Mouse (Mus musculus) heart, embryonic 15.5 days (tissue): ENCODE data around the gene Crisp1. TPM values are rescaled to one million over a fixed set of nuclear protein-coding genes. Genes with fewer than 3 reads are reported as not detected.

Source experiments
- ATAC-seq: fragments of 200-750 bp; cut with Nextera tagmentation; replicated peaks from 2 replicates; pipeline ENCODE4 v1.8.0; 2017; ENCODE audit warnings: low read depth, moderate TSS enrichment; ENCODE audit not compliant: insufficient number of reproducible peaks, insufficient read depth, low FRiP score
- H3K27ac ChIP-seq: fragments of 300-500 bp; sonication (generic); 2 replicates; pipeline ENCODE4 v1.5.1; 2015; ENCODE audit warnings: mild to moderate bottlenecking, inconsistent platforms
- H3K27me3 ChIP-seq: fragments of 300-500 bp; sonication (generic); 2 replicates; pipeline ENCODE4 v1.6.1; 2015; ENCODE audit warnings: inconsistent platforms
- H3K36me3 ChIP-seq: fragments of 300-500 bp; sonication (generic); 2 replicates; pipeline ENCODE4 v1.6.1; 2015; ENCODE audit warnings: mild to moderate bottlenecking, inconsistent platforms
- H3K4me1 ChIP-seq: fragments of 300-500 bp; sonication (generic); replicated peaks from 2 replicates; pipeline ENCODE4 v1.6.1; 2015; ENCODE audit warnings: inconsistent platforms
- H3K4me2 ChIP-seq: fragments of 300-500 bp; sonication (generic); 2 replicates; pipeline ENCODE4 v1.6.1; 2015; ENCODE audit warnings: inconsistent platforms, mild to moderate bottlenecking, moderate library complexity
- H3K4me3 ChIP-seq: fragments of 300-500 bp; sonication (generic); 2 replicates; pipeline ENCODE4 v1.5.1; 2015; ENCODE audit warnings: mild to moderate bottlenecking, inconsistent platforms
- H3K9ac ChIP-seq: fragments of 300-500 bp; sonication (generic); 2 replicates; pipeline ENCODE4 v1.6.1; 2015; ENCODE audit warnings: mild to moderate bottlenecking, inconsistent platforms
- H3K9me3 ChIP-seq: fragments of 300-500 bp; sonication (generic); replicated peaks from 2 replicates; pipeline ENCODE4 v1.6.1; 2016; ENCODE audit warnings: inconsistent platforms
- WGBS: fragments of 180-500 bp; shearing (Covaris S2); methylation state at CpG from one replicate; pipeline ENCODE4 v1.1.7; 2015; ENCODE audit warnings: mixed read lengths; 5-methylcytosine and 5-hydroxymethylcytosine counted together
- polyA plus RNA-seq: library from polyadenylated mRNA; unstranded; fragments of >200 nt; fragmentation: Nextera tagmentation; extraction: Ambion mirVana; gene quantifications from 2 replicates; pipeline ENCODE4 v1.2.1, GENCODE M21; 2015

Crisp1 gene
- polyA plus RNA-seq: 0.10 TPM in 1 of 2 replicates, not detected in the other

- Histone ChIP-seq H3K9me3 (no peaks in the 10 kb centered on the region), H3K4me3 (no peak within 1 kb of the TSS), H3K27me3 (no peaks in the 10 kb centered on the region), H3K36me3 (no peaks in the 10 kb centered on the region), H3K27ac (no peak within 1 kb of the TSS), H3K4me1 (no peaks in the 10 kb centered on the region), H3K4me2 (no peak within 1 kb of the TSS), H3K9ac (no peak within 1 kb of the TSS)
- no peak for ATAC-seq
- WGBS: 65% methylated on average over 2 of the region's 2 CpGs
Measured at GRCm38 (mm10) chr17:40319062-40319461, at the start of gene Crisp1. Gene Crisp1, minus strand, starts transcription at chr17:40319207.

GRCm38 (mm10) chr17:40342497-40343009 lies 23.5 kb upstream of the Crisp1 start:
- Histone ChIP-seq H3K36me3 (no peaks in the 10 kb centered on the region), H3K27me3 (no peaks in the 10 kb centered on the region), H3K4me3 (no peak overlapping the region), H3K4me2 (no peak overlapping the region), H3K9me3 (no peaks in the 10 kb centered on the region), H3K9ac (no peak overlapping the region), H3K27ac (no peak overlapping the region), H3K4me1 (no peaks in the 10 kb centered on the region)
- WGBS: 54% methylated on average over 3 of the region's 3 CpGs
- no peak for ATAC-seq

GRCm38 (mm10) chr17:40285435-40285834 lies 33.6 kb downstream of the Crisp1 start:
- no peaks in the 10 kb centered on the region for H3K9me3 ChIP-seq
- WGBS: 64% methylated on average over 2 of the region's 2 CpGs
- no peaks in the 10 kb centered on the region for H3K36me3 ChIP-seq
- no peaks in the 10 kb centered on the region for H3K27me3 ChIP-seq
- H3K4me3 ChIP-seq: no peak overlapping the region
- no peaks in the 10 kb centered on the region for H3K4me1 ChIP-seq
- no peak for ATAC-seq
- no peak overlapping the region for H3K4me2 ChIP-seq
- no peak overlapping the region for H3K9ac ChIP-seq
- no peak overlapping the region for H3K27ac ChIP-seq

- ATAC-seq: no peak
Measured at GRCm38 (mm10) chr17:40275519-40275918, 43.5 kb downstream of the Crisp1 start.

GRCm38 (mm10) chr17:40274906-40275470 lies 44.0 kb downstream of the Crisp1 start:
- Histone ChIP-seq H3K27ac (no peak overlapping the region), H3K4me3 (no peak overlapping the region), H3K36me3 (no peaks in the 10 kb centered on the region), H3K9ac (no peak overlapping the region), H3K27me3 (no peaks in the 10 kb centered on the region), H3K4me1 (no peaks in the 10 kb centered on the region), H3K9me3 (no peaks in the 10 kb centered on the region), H3K4me2 (no peak overlapping the region)
- WGBS: 62% methylated on average over 1 of the region's 1 CpGs
- ATAC-seq: no peak

More at GRCm38 (mm10) chr17:40275519-40275918, 43.5 kb downstream of the Crisp1 start:
- 65% methylated on average over 1 of the region's 1 CpGs for WGBS
- Histone ChIP-seq H3K36me3 (no peaks in the 10 kb centered on the region), H3K4me3 (no peak overlapping the region), H3K27me3 (no peaks in the 10 kb centered on the region), H3K27ac (no peak overlapping the region), H3K9me3 (no peaks in the 10 kb centered on the region), H3K4me2 (no peak overlapping the region), H3K9ac (no peak overlapping the region), H3K4me1 (no peaks in the 10 kb centered on the region)

- H3K36me3 ChIP-seq: no peaks in the 10 kb centered on the region
- no peaks in the 10 kb centered on the region for H3K9me3 ChIP-seq
- H3K9ac ChIP-seq: no peak overlapping the region
- H3K27me3 ChIP-seq: no peaks in the 10 kb centered on the region
- H3K4me3 ChIP-seq: no peak overlapping the region
- H3K27ac ChIP-seq: no peak overlapping the region
- no peak for ATAC-seq
- H3K4me2 ChIP-seq: no peak overlapping the region
- 59% methylated on average over 1 of the region's 1 CpGs for WGBS
- no peaks in the 10 kb centered on the region for H3K4me1 ChIP-seq
Measured at GRCm38 (mm10) chr17:40252487-40252886, 66.5 kb downstream of the Crisp1 start.

Other genes with a start within 250 kb of the Crisp1 start
- not detected in 2 replicates for gene AC192777.2, start 223.8 kb downstream of the Crisp1 start, polyA plus RNA-seq
- gene Pgk2, start 110.6 kb downstream of the Crisp1 start, polyA plus RNA-seq: not detected in 2 replicates
- not detected in 2 replicates for gene Crisp3, start 76.9 kb downstream of the Crisp1 start, polyA plus RNA-seq
- 0.48 TPM in 1 of 2 replicates, not detected in the other for gene Esp8, start 200.8 kb upstream of the Crisp1 start, polyA plus RNA-seq
- gene Esp6, start 242.3 kb upstream of the Crisp1 start, polyA plus RNA-seq: not detected in 2 replicates